Mouse (Mus musculus) lung, postnatal 0 days (tissue): Measurements from ENCODE around the gene Stab1.

Source experiments
- CTCF ChIP-seq: IDR thresholded peaks from 2 replicates; pipeline ENCODE4 v1.5.1; 2016; ENCODE audit warnings: antibody characterized with exemption, mild to moderate bottlenecking
- EP300 ChIP-seq: IDR thresholded peaks from 2 replicates; pipeline ENCODE4 v1.6.1; 2016; ENCODE audit warnings: antibody characterized with exemption, mild to moderate bottlenecking, control low read depth

GRCm38 (mm10) chr14:31161191-31161590 is 7.2 kb downstream of the Stab1 start:
- TF ChIP-seq CTCF (no peak), EP300 (no peak)
